Mouse (Mus musculus) frontal cortex, adult 2 months (tissue): Measurements from ENCODE around the gene Zfp771. TPM values are rescaled to one million over a fixed set of nuclear protein-coding genes. Genes with fewer than 3 reads are reported as not detected.

Experiments
- DNase-seq, 2 experiments: peaks; one replicate each; pipeline ENCODE4 v3.0.0; 2022; ENCODE audit warnings: low spot score in 1 of 2; ENCODE audit errors: extremely low spot score in 1 of 2
- polyA plus RNA-seq: library from polyadenylated mRNA; depleted of rRNA; stranded (reverse); fragments of >200 nt; gene quantifications from 2 replicates; pipeline ENCODE4 v1.2.3, GENCODE M21; 2012; rRNA removed

Gene Zfp771
- polyA plus RNA-seq, 1 experiment, result 120 TPM

- DNase-seq, result no peak
These were observed 36.0 kb downstream of the Zfp771 start for GRCm38 (mm10) chr7:127280092-127280491.

DNA sequence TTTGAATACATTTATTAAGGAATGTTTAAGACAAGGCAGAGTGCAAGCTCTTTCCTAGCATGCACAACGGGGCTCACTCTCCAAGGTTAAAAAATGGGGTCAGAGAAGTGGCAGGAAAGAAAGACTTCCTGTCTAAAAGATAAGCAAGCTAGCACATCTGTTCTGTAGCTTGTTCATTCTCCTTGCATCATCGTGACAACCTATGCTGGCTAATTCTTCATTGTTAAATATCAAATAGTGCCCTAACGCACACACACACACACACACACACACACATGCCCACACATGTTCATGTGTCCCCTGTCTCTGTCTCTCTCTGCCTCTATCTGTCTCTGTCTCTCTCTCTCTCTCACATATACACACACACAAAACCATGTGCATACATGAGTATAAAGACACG is 37.0 kb downstream of the Zfp771 start:
- DNase-seq, result no peak

DNA sequence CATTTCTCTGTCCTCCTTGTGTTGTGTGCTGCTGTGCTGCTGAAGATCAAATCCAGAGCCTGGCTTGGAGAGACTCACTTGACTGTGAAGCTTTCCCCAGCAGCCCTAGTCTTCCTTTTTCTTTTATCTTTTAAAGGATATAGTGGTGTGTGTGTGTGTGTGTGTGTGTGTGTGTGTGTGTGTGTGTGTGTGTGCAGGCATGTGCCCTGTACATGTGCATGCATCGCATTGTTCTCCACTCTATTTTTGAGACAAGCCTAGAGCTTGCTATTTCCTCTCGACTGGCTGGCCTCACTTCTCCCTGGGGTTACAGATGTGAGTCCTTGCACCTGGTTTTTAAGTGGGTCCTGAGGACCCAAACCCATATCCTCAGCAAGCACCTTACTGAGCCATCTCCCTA is 38.1 kb downstream of the Zfp771 start:
- DNase-seq, result no peak

GRCm38 (mm10) chr7:127285154-127285553 is 41.1 kb downstream of the Zfp771 start:
- no peak for DNase-seq

- DNase-seq, result no peak
These were observed 43.9 kb downstream of the Zfp771 start for GRCm38 (mm10) chr7:127287940-127288339.

DNA sequence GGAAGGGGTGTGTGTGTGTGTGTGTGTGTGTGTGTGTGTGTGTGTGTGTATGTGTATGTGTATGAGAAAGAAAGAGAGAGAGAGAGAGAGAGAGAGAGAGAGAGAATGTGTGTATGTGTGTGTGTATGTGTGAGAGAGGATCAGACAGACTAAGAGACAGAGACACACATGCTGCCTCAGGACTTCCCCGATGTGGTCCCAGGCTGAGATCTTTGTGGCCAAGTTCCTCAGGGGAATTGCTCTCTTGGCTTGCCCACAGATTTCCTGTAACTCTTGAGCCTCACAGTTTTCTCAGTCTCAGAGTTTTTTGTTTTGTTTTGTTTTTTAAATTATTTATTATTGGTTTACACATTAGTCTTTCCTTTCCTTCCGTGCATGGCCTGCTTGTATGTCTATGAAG is 45.2 kb downstream of the Zfp771 start:
- no peak for DNase-seq

- no peak for DNase-seq
These were observed 46.1 kb downstream of the Zfp771 start for GRCm38 (mm10) chr7:127290142-127290541.

DNA sequence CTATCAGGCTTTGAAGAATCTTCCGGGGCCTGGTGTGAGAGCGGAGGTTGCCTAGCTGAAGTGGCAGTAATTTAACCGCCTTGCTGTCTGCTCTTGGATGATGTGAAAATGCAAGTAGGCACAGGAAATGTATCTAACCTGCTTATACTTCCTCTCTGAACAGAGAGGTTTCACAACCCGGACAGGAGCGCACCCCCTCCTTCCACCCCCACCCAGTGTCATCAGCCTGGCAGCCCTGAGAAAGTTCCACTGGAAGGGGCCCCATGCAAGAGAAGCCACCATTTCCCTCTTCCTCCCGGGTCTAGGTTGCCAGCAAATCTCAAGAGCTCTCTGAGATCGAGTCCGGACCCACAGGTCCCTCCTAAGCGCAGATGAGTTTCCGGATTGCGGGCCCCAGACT is 52.0 kb downstream of the Zfp771 start, which contains the start of gene Itgal:
TSS of gene Itgal (plus strand) at position 163 of the 400 bp plus-strand sequence.
- DNase-seq, result no peak

GRCm38 (mm10) chr7:127296786-127297555 is 52.9 kb downstream of the Zfp771 start:
- DNase-seq, result no peak

DNA sequence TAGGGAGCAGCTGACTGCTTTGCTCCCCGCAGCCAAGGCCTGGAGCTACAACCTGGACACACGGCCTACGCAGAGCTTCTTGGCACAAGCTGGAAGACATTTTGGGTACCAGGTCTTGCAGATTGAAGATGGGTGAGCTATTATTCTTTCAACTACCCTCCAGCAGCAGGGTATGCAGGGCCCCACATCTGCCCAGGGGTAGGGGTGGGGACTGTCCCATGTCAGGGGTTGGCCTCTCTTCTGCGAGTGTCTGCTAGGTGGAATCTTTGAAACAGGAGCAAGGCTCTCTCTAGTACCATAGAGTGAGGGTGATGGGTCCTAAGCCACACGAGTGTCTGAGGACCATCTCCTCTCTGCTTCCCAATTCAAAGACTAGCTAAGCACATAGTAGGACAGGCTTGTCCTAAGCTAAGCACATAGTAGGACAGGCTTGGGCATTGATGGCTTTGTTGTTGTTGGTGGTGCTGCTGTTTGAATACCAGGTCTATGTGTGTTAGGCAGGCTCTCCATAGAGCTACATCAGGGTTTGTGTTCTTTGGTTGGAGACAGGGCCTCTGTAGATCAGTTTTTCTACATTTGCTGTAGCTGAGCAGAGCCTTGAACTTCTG is 53.6 kb downstream of the Zfp771 start:
- no peak for DNase-seq

Other genes with a start within 250 kb of the Zfp771 start
- 8.3 and 8.8 TPM in 2 replicates for gene Mvp, start 229.7 kb upstream of the Zfp771 start, polyA plus RNA-seq
- 1.7 and 2.4 TPM in 2 replicates for gene Pagr1b, start 227.8 kb upstream of the Zfp771 start, polyA plus RNA-seq
- gene Pagr1a, start 226.9 kb upstream of the Zfp771 start, polyA plus RNA-seq, result 30.0 and 42.3 TPM in 2 replicates
- gene Gm42742, start 223.2 kb upstream of the Zfp771 start, polyA plus RNA-seq, result 95.5 and 113 TPM in 2 replicates
- gene Prrt2, start 223.1 kb upstream of the Zfp771 start, polyA plus RNA-seq, result 227 and 259 TPM in 2 replicates
- 165 and 186 TPM in 2 replicates for gene Maz, start 217.2 kb upstream of the Zfp771 start, polyA plus RNA-seq
- gene Kif22, start 201.8 kb upstream of the Zfp771 start, polyA plus RNA-seq, result 6.0 and 7.4 TPM in 2 replicates
- 0.16 and 0.23 TPM in 2 replicates for gene Zg16, start 156.9 kb upstream of the Zfp771 start, polyA plus RNA-seq
- gene AI467606, start 152.9 kb upstream of the Zfp771 start, polyA plus RNA-seq, result 2.3 and 2.9 TPM in 2 replicates
- gene Qprt, start 122.0 kb upstream of the Zfp771 start, polyA plus RNA-seq, result 0.86 TPM in 2 replicates
- gene Spn, start 106.5 kb upstream of the Zfp771 start, polyA plus RNA-seq, result 0.15 and 0.16 TPM in 2 replicates
- gene Cd2bp2, start 48.2 kb upstream of the Zfp771 start, polyA plus RNA-seq, result 97.1 and 102 TPM in 2 replicates
- gene Tbc1d10b, start 35.8 kb upstream of the Zfp771 start, polyA plus RNA-seq, result 60.3 and 77.8 TPM in 2 replicates
- 1.6 and 3.0 TPM in 2 replicates for gene Mylpf, start 35.4 kb upstream of the Zfp771 start, polyA plus RNA-seq
- 13.5 and 13.8 TPM in 2 replicates for gene Zfp553, start 11.2 kb upstream of the Zfp771 start, polyA plus RNA-seq
- 10.2 and 13.3 TPM in 2 replicates for gene Sept1, start 11.1 kb upstream of the Zfp771 start, polyA plus RNA-seq
- gene Dctpp1, start 16.4 kb downstream of the Zfp771 start, polyA plus RNA-seq, result 27.9 and 30.1 TPM in 2 replicates
- gene Sephs2, start 29.8 kb downstream of the Zfp771 start, polyA plus RNA-seq, result 22.2 and 27.6 TPM in 2 replicates
- gene Itgal, start 52.0 kb downstream of the Zfp771 start, polyA plus RNA-seq, result 0.66 and 0.88 TPM in 2 replicates
- gene Zfp768, start 101.3 kb downstream of the Zfp771 start, polyA plus RNA-seq, result 14.8 and 16.2 TPM in 2 replicates
- gene Zfp747, start 131.8 kb downstream of the Zfp771 start, polyA plus RNA-seq, result 4.6 and 5.1 TPM in 2 replicates
- 2.2 and 2.9 TPM in 2 replicates for gene 9130019O22Rik, start 142.9 kb downstream of the Zfp771 start, polyA plus RNA-seq
- gene E430018J23Rik, start 149.4 kb downstream of the Zfp771 start, polyA plus RNA-seq, result 5.1 and 5.9 TPM in 2 replicates
- gene Zfp764, start 162.5 kb downstream of the Zfp771 start, polyA plus RNA-seq, result 3.2 and 3.5 TPM in 2 replicates
- gene Zfp688, start 177.8 kb downstream of the Zfp771 start, polyA plus RNA-seq, result 17.9 and 18.6 TPM in 2 replicates
- gene Zfp689, start 204.9 kb downstream of the Zfp771 start, polyA plus RNA-seq, result 5.2 and 8.1 TPM in 2 replicates
- 42.8 and 46.1 TPM in 2 replicates for gene Prr14, start 215.3 kb downstream of the Zfp771 start, polyA plus RNA-seq
- 31.6 and 33.4 TPM in 2 replicates for gene Fbrs, start 234.9 kb downstream of the Zfp771 start, polyA plus RNA-seq